Mouse (Mus musculus): ENCODE data around the gene Pik3ip1. TPM values are rescaled to one million over a fixed set of nuclear protein-coding genes. Genes with fewer than 3 reads are reported as not detected.

Pik3ip1 gene
- polyA plus RNA-seq, 1 experiment from 2014 or later: 24.7 TPM

GRCm38 (mm10) chr11:3370928-3371598 lies 40.9 kb downstream of the Pik3ip1 start:
- CTCF ChIA-PET: interaction anchor here (1.1 to 2.9 kb wide), 3 partner anchors 16 to 53 kb away, joined by 3 to 15 read pairs (median 4); no protein-coding TSS in a partner anchor
- DNase-seq (ENCODE audit: low read depth, low spot score): peak; percentile 67
- no peaks in the 10 kb centered on the region for H3K27me3 ChIP-seq
- POLR2A ChIA-PET: no interaction called here
- peak; percentile 79 for ATAC-seq
- in situ Hi-C loops (cut with MboI; ENCODE audit: low pct_unique_long_range_greater_than_20kb): no loop called here
- no peak for TF ChIP-seq CTCF (IDR thresholded peaks at IDR 0.05)

- CTCF ChIA-PET: interaction anchor here (0.8 to 2.9 kb wide), 5 partner anchors 15 to 54 kb away, joined by 3 to 15 read pairs (median 3); no protein-coding TSS in a partner anchor
- TF ChIP-seq CTCF (IDR thresholded peaks at IDR 0.05): no peak
- POLR2A ChIA-PET: no interaction called here
- no peak for DNase-seq (ENCODE audit: low read depth, low spot score)
- no peaks in the 10 kb centered on the region for H3K27me3 ChIP-seq
- no peak for ATAC-seq
- in situ Hi-C loops (cut with MboI; ENCODE audit: low pct_unique_long_range_greater_than_20kb): no loop called here
Measured at GRCm38 (mm10) chr11:3371599-3372295, 41.5 kb downstream of the Pik3ip1 start.

- DNase-seq (ENCODE audit: low read depth, low spot score) (peak; percentile 64), ATAC-seq (peak; percentile 19)
- POLR2A ChIA-PET: no interaction called here
- no peaks in the 10 kb centered on the region for H3K27me3 ChIP-seq
- in situ Hi-C loops (cut with MboI; ENCODE audit: low pct_unique_long_range_greater_than_20kb): no loop called here
- TF ChIP-seq CTCF (IDR thresholded peaks at IDR 0.05): no peak
- CTCF ChIA-PET: interaction anchor here (1.0 to 2.3 kb wide), 4 partner anchors 9 to 21 kb away, joined by 3 to 13 read pairs (median 3); no protein-coding TSS in a partner anchor
Measured at GRCm38 (mm10) chr11:3373591-3374292, 43.5 kb downstream of the Pik3ip1 start.

GRCm38 (mm10) chr11:3374293-3374645 lies 44.1 kb downstream of the Pik3ip1 start:
- CTCF ChIA-PET: interaction anchor here (0.8 to 2.3 kb wide), 7 partner anchors 8 to 79 kb away, joined by 3 to 13 read pairs (median 3); partner anchors contain the start of gene Pik3ip1
- TF ChIP-seq CTCF (IDR thresholded peaks at IDR 0.05): no peak
- no peaks in the 10 kb centered on the region for H3K27me3 ChIP-seq
- ATAC-seq (peak; percentile 89), DNase-seq (ENCODE audit: low read depth, low spot score) (peak; percentile 91)
- in situ Hi-C loops (cut with MboI; ENCODE audit: low pct_unique_long_range_greater_than_20kb): no loop called here
- POLR2A ChIA-PET: interaction anchor here (0.5 to 0.6 kb wide), 2 partner anchors 169 to 273 kb away, joined by 3 to 4 read pairs; no protein-coding TSS in a partner anchor

- DNase-seq (ENCODE audit: low read depth, low spot score) (peak; percentile 47), ATAC-seq (peak; percentile 14)
- ChIA-PET CTCF (interaction anchor here (0.7 to 2.3 kb wide), 10 partner anchors 9 to 79 kb away, joined by 3 to 13 read pairs (median 3); partner anchors contain the start of gene Pik3ip1), POLR2A (interaction anchor here (0.5 to 1.0 kb wide), 3 partner anchors 25 to 272 kb away, joined by 3 to 4 read pairs (median 3); no protein-coding TSS in a partner anchor)
- TF ChIP-seq CTCF (IDR thresholded peaks at IDR 0.05): no peak
- H3K27me3 ChIP-seq: no peaks in the 10 kb centered on the region
- in situ Hi-C loops (cut with MboI; ENCODE audit: low pct_unique_long_range_greater_than_20kb): no loop called here
Measured at GRCm38 (mm10) chr11:3374741-3375140, 44.5 kb downstream of the Pik3ip1 start.

GRCm38 (mm10) chr11:3379427-3379826 lies 49.2 kb downstream of the Pik3ip1 start:
- ATAC-seq (no peak), DNase-seq (ENCODE audit: low read depth, low spot score) (no peak)
- TF ChIP-seq CTCF (IDR thresholded peaks at IDR 0.05): no peak
- in situ Hi-C loops (cut with MboI; ENCODE audit: low pct_unique_long_range_greater_than_20kb): no loop called here
- ChIA-PET CTCF (no interaction called here), POLR2A (no interaction called here)
- H3K27me3 ChIP-seq: no peaks in the 10 kb centered on the region

- ATAC-seq: no peak
- in situ Hi-C loops (cut with MboI; ENCODE audit: low pct_unique_long_range_greater_than_20kb): no loop called here
- DNase-seq (ENCODE audit: low read depth, low spot score): no peak
- no peaks in the 10 kb centered on the region for H3K27me3 ChIP-seq
- POLR2A ChIA-PET: interaction anchor here (0.5 kb wide), 1 partner anchor 179 kb away, joined by 3 read pairs; the partner anchor contains the start of gene Eif4enif1
- TF ChIP-seq CTCF (IDR thresholded peaks at IDR 0.05): no peak
- CTCF ChIA-PET: interaction anchor here (1.3 kb wide), 1 partner anchor 10 kb away, joined by 3 read pairs; no protein-coding TSS in a partner anchor
Measured at GRCm38 (mm10) chr11:3381148-3381814, 51.1 kb downstream of the Pik3ip1 start.

- peak; percentile 38 for TF ChIP-seq CTCF (IDR thresholded peaks at IDR 0.05)
- POLR2A ChIA-PET: interaction anchor here (1.3 kb wide), 1 partner anchor 11 kb away, joined by 4 read pairs; no protein-coding TSS in a partner anchor
- H3K27me3 ChIP-seq: no peaks in the 10 kb centered on the region
- ATAC-seq: no peak
- CTCF ChIA-PET: interaction anchor here (0.7 to 1.3 kb wide), 4 partner anchors 8 to 12 kb away, joined by 3 read pairs; no protein-coding TSS in a partner anchor
- in situ Hi-C loops (cut with MboI; ENCODE audit: low pct_unique_long_range_greater_than_20kb): no loop called here
- DNase-seq (ENCODE audit: low read depth, low spot score): no peak
Measured at GRCm38 (mm10) chr11:3382602-3383594, 52.7 kb downstream of the Pik3ip1 start.

- CTCF ChIA-PET: interaction anchor here (0.9 to 2.7 kb wide), 11 partner anchors 9 to 67 kb away, joined by 3 to 16 read pairs (median 4); partner anchors contain the start of gene Pik3ip1
- ATAC-seq (peak; percentile 62), DNase-seq (ENCODE audit: low read depth, low spot score) (no peak)
- POLR2A ChIA-PET: no interaction called here
- no peaks in the 10 kb centered on the region for H3K27me3 ChIP-seq
- in situ Hi-C loops (cut with MboI; ENCODE audit: low pct_unique_long_range_greater_than_20kb): no loop called here
- peak; percentile 98 for TF ChIP-seq CTCF (IDR thresholded peaks at IDR 0.05)
Measured at GRCm38 (mm10) chr11:3386941-3387368, 56.8 kb downstream of the Pik3ip1 start.
